Mouse (Mus musculus) layer of hippocampus, adult 9-11 months (tissue): ENCODE data around the gene Dek.

Experiments
- DNase-seq: peaks from one replicate; pipeline ENCODE4 v3.0.0; 2022

Dek gene

GRCm38 (mm10) chr13:47105711-47106579 is at the start of gene Dek:
Dek (minus strand) TSS chr13:47106201.
- peak; percentile 77 for DNase-seq

GRCm38 (mm10) chr13:47154866-47155265 is 48.9 kb upstream of the Dek start:
- no peak for DNase-seq

- no peak for DNase-seq
Observed at GRCm38 (mm10) chr13:47153206-47153605, 47.2 kb upstream of the Dek start.

GRCm38 (mm10) chr13:47152390-47152789 is 46.4 kb upstream of the Dek start:
- peak; percentile 54 for DNase-seq

- DNase-seq: peak; percentile 84
Observed at GRCm38 (mm10) chr13:47151060-47151459, 45.1 kb upstream of the Dek start.

- no peak for DNase-seq
Observed at GRCm38 (mm10) chr13:47149993-47150392, 44.0 kb upstream of the Dek start.

- DNase-seq: peak; percentile 70
Observed at GRCm38 (mm10) chr13:47148573-47148972, 42.6 kb upstream of the Dek start.

GRCm38 (mm10) chr13:47146388-47146787 is 40.4 kb upstream of the Dek start:
- no peak for DNase-seq

GRCm38 (mm10) chr13:47145939-47146338 is 39.9 kb upstream of the Dek start:
- DNase-seq: no peak

- DNase-seq: no peak
Observed at GRCm38 (mm10) chr13:47142764-47143163, 36.8 kb upstream of the Dek start.

GRCm38 (mm10) chr13:47135741-47136140 is 29.7 kb upstream of the Dek start:
- no peak for DNase-seq

- no peak for DNase-seq
Observed at GRCm38 (mm10) chr13:47134836-47135235, 28.8 kb upstream of the Dek start.

GRCm38 (mm10) chr13:47133058-47133457 is 27.1 kb upstream of the Dek start:
- no peak for DNase-seq

GRCm38 (mm10) chr13:47129090-47129489 is 23.1 kb upstream of the Dek start:
- no peak for DNase-seq

- DNase-seq: no peak
Observed at GRCm38 (mm10) chr13:47125595-47125994, 19.6 kb upstream of the Dek start.

- DNase-seq: no peak
Observed at GRCm38 (mm10) chr13:47124986-47125385, 19.0 kb upstream of the Dek start.

GRCm38 (mm10) chr13:47124449-47124848 is 18.4 kb upstream of the Dek start:
- no peak for DNase-seq

GRCm38 (mm10) chr13:47122537-47123430 is 16.8 kb upstream of the Dek start, which contains the start of gene Rnf144b:
Rnf144b (plus strand) TSS chr13:47122656.
- peak; percentile 42 for DNase-seq

- DNase-seq: no peak
Observed at GRCm38 (mm10) chr13:47121333-47121889, 15.4 kb upstream of the Dek start.

- no peak for DNase-seq
Observed at GRCm38 (mm10) chr13:47116000-47116399, 10.0 kb upstream of the Dek start.

GRCm38 (mm10) chr13:47112924-47113323 is 6.9 kb upstream of the Dek start:
- DNase-seq: no peak

- DNase-seq: no peak
Observed at GRCm38 (mm10) chr13:47112056-47112455, 6.1 kb upstream of the Dek start.

- no peak for DNase-seq
Observed at GRCm38 (mm10) chr13:47111185-47111584, 5.2 kb upstream of the Dek start.
